Mouse (Mus musculus) monocyte, adult 2 months (primary cell): ENCODE measurements around the gene Ttc4.

ENCODE experiments used
- DNase-seq, 2 experiments: peaks; one replicate each; pipeline ENCODE4 v3.0.0; 2022; ENCODE audit warnings: low spot score in 2 of 2, low read depth in 1 of 2

The Ttc4 gene

DNA sequence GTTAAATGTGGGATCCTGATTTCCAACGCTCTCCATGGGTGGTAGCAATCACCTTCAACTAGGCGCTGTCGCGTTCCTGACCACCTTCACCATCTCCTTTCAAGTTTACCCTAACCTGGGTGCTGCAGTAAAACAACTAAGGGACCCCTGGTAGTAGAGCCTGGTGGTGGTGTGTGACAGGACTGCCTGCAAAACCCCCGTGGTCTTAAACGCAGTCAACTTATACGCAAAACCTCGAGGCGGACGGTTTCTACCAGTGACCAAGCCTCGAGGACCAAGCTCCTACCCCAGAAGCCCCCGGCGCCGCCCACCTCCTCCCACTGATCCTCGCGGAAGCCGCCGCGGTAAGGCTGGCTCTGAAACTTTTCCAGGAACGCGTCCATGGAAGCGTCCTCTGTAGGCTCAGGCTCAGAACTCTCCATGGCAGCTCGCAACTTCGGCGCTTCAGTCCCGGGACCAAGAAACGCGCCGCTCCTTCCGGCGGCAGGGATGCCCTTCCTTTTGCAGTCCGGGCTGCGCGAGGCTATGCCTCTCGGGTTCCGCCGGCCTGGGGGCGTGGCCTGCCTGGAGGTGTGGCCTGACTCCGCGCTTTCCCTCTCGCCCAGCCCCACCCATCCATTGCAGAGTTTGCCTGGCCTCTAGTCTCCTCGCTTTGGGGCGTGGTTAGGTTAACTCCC is at the start of gene Ttc4:
Gene Ttc4 (minus strand): TSS at position 503 of the 677 bp plus-strand sequence.
- DNase-seq, result peak; percentile 65 to 75

GRCm38 (mm10) chr4:106720631-106721030 is 41.9 kb upstream of the Ttc4 start:
- DNase-seq, result no peak

DNA sequence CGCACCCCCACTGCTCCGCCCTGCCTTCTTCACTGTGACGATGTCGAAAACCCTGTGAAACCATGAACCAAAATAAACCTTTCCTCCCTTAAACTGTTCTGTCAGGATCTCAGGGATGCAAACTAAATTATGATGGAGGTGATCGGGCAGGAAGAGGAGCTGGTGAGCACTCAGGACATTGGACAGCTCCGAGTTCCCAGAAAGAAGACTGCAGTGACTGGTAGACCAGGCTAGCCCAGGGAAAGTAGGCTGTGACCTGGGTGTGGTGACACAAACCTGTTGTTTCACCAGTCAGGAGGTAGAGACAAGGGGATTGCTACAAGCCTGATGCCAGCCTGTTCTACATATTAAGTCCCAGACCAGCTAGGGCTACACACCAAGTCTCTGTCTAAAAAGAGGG is 34.9 kb upstream of the Ttc4 start:
- DNase-seq, result no peak

- DNase-seq, result peak in 1 of 2 experiments; percentile 44
Observed at GRCm38 (mm10) chr4:106708408-106708807, 29.7 kb upstream of the Ttc4 start.

DNA sequence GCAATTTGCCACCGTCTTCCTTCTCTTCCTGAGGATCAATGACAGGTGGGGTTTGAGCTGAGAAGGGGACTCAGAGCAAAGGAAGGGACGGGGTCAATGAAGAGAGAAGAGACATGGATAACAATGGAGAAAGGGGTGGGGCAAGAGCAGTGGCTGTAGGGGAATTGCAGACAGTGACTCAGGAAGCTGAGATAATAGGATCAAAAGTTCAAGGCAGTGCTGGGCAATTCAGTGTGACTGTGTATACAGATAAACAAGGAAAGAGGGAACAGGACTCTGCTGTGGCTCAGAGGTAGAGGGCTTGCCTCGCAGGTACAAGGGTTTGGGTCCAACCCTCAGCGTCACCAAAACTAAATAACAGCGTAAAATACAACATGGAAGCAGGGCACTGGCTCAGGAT is 29.2 kb upstream of the Ttc4 start:
- DNase-seq, result no peak

- no peak for DNase-seq
Observed at GRCm38 (mm10) chr4:106705096-106705665, 26.4 kb upstream of the Ttc4 start.

GRCm38 (mm10) chr4:106704416-106704815 is 25.7 kb upstream of the Ttc4 start:
- no peak for DNase-seq

- no peak for DNase-seq
Observed at GRCm38 (mm10) chr4:106703956-106704355, 25.2 kb upstream of the Ttc4 start.

DNA sequence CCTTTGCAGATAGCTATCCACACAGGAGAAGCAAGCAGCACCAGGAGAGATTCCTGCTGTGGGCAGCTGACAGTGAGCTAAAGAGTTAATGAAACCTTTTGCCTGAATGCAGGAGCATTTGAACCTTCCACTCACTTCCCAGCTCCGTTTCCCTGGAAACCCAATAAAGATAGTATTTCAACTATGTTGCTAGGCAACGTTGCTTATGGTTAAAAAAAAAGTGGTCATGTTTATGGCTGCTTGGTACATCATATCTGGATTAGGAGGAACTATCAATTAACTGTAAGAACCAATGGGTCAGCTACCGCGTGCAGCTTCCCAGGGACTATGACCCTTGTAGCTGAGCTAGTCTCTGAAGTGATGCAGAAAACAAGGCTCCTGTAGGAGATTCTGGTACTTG is 22.1 kb upstream of the Ttc4 start:
- no peak for DNase-seq

GRCm38 (mm10) chr4:106699989-106700388 is 21.2 kb upstream of the Ttc4 start:
- no peak for DNase-seq

DNA sequence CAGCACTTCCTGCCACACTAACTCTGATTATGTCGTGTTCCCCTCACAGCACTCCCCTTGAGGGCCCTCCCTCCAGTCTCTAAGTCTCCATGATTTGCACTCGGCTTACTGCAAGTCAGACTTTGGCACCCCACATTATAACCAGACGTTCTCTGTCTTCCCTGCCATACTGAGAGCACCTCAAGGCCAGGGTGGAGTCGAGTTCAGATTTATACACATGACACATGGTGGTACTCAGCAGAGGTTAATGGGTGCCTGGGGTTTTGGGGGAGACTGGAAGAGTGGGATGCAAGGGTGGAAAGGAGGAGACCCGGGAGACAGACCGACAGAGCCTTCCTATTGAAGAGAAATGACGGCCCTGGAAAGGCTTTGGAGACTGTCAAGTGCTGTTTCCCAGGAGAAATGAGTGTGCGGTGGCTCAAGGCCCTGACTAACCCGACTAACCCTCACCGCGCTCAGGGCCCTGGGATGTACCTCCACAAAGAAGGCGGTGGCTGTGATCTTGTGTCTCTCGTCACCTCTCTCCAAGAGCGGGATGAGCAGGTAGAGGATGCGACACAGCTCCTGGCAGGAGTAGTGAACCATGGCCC is 15.2 kb upstream of the Ttc4 start:
- DNase-seq, result no peak

GRCm38 (mm10) chr4:106688636-106689296 is 10.0 kb upstream of the Ttc4 start:
- DNase-seq, result no peak

- DNase-seq, result no peak
Observed at GRCm38 (mm10) chr4:106680955-106681354, 2.2 kb upstream of the Ttc4 start.

GRCm38 (mm10) chr4:106679152-106679551 is 408 bp upstream of the Ttc4 start:
- DNase-seq, result no peak

DNA sequence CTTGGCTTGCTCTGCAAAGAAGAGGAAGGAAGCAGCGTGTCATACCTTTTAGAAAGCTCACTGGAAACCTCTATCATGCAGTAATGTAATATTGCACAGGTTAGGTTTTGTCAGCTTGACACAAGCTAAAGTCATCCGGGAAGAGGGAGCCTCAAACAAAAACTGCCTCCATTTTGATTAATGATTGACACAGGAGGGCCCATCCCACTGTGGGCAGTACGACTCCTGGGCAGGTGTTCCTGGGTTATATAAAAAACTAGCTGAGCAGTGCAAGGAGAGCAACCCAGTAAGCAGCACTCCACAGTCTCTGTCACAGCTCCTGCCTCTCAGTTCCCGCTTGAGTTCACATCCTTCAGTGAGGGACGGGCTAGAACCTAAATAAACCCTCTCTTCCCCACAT is 2.0 kb downstream of the Ttc4 start:
- no peak for DNase-seq

DNA sequence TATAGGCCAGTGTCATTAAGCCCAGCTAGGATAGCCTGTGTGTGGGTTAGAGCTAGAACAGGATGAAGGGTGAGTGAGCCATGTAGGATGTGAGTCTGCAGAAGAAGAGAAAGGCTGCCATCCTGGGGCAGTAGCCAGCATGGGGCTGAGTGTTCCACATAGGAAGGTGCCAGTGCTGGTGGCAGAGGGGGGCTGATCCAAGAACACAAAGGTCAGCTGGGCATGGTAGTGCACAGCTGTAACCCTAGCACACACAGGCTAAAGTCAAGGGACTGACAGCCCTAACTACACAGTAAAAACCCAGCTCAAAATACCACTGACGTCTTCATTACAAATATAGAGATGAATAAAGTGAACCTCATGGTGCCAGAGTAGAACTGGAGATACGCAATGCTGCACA is 12.2 kb downstream of the Ttc4 start:
- DNase-seq, result no peak

DNA sequence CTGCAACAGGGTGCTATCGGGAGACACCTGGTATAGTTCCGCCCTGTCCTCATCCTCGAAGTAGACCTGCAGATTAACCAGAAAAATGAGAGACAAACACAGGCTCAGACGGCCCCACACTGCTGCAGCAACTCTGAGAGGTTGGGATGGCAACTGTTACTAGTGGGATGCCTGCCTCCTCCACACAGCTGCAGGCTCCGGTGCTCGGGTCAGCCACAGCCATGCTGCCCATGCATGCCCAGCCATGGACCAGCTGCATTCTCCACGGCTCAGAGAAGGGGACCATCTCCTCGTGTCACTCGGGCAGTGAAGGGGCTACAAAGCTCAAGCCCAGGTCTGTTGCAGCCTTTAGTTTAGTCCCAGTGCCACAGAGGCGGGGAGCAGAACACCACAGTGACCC is 13.1 kb downstream of the Ttc4 start:
- DNase-seq, result no peak

DNA sequence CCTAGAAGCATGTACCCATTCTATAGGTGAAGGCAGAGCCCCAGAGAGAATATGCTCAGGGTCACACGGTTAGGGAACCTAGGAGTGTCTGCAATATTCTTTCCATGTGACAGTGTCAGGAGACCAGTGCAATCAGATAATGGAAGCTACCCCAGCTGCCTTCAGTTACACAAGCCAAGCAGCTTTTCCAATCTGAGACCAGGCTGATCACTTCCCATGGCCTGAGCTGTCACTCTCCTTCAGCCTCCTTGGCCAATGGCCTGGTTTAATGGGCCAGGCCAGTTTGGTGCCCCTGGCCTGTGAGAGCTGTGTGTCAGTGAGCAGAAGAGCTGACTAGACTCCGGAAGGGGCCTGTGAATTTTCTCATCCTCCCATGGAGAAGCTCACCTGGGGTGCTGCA is 13.5 kb downstream of the Ttc4 start:
- no peak for DNase-seq

DNA sequence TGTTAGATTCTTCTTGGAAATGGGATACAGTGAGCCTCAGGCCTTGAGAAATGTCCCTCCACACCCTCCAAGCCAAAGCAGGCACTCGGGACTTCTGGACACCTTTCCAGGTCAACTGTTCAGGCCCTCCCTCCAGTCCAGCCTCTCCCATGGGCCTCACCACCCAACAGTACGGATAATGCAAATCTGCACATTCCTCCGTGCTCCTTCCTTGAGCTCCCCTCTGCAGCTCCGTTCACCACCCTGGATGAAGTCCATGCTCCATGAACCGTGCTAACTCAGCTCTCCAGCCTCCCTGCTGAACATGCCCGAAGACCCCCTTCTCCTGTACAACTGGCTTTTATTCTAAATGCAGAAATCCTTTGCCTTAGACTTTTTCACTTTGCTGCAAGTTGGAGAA is 14.0 kb downstream of the Ttc4 start:
- no peak for DNase-seq

DNA sequence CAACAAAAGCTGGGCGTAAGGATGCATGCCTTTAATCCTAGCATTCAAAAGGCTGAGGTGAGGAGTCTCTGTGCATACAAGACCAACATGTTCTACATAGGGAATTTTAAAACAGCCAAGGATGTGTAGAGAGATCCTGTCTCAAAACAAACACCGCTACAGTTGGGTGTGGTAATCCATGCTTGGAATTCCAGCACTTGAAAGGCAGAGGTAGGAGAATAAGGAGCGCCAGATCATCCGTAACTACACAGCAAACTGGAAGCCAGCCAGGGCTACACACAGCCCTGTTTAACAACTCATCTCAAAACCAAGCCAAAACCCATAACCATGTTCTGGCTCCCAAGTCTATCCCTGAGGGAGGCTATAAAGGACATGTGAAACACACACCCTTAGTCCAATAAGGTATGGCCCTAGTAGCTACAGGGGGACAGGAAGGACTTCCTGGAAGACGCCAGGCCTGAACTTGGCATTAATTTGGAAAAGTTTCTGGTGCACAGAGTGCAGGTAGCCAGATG is 14.7 kb downstream of the Ttc4 start:
- DNase-seq, result no peak

DNA sequence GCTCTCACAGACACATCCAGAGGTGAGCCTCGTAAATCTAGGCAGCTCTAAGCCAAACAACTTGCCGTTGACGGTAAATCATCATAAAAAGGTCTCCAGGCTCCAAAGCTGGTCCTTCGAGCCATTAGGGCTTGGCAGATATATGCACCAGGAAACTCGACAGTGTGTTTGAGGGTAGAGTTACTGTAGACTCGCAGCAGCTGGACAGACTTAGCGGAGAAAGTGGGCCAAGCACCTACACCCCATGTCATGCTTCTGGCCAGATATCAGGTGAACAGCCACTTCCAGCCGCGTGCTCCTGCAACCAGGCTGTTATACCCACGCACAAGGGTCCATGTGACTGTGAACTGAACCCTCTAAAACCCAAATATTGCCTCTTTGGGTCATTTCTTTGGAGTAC is 23.1 kb downstream of the Ttc4 start:
- no peak for DNase-seq

GRCm38 (mm10) chr4:106653051-106653450 is 25.7 kb downstream of the Ttc4 start:
- no peak for DNase-seq
